Mouse (Mus musculus) E14TG2a.4 (cell line): Measurements from ENCODE around the gene Sox18.

Experiments
- H3K27me3 ChIP-seq: 2 replicates; pipeline ENCODE4 v1.6.1; 2014; ENCODE audit warnings: low read length, control low read depth; ENCODE audit not compliant: insufficient read depth
- H3K36me3 ChIP-seq: 2 replicates; pipeline ENCODE4 v1.6.1; 2014; ENCODE audit warnings: low read length, control low read depth; ENCODE audit not compliant: insufficient read depth
- H3K4me1 ChIP-seq: replicated peaks from 2 replicates; pipeline ENCODE4 v1.6.1; 2014; ENCODE audit warnings: low read depth, low read length, control low read depth
- H3K4me3 ChIP-seq: replicated peaks from 2 replicates; pipeline ENCODE4 v1.5.1; 2014; ENCODE audit warnings: mild to moderate bottlenecking, low read length
- H3K9me3 ChIP-seq: 2 replicates; pipeline ENCODE4 v1.6.1; 2014; ENCODE audit warnings: low read length, control low read depth
- CTCF ChIP-seq: conservative IDR thresholded peaks from 2 replicates; pipeline ENCODE4 v1.5.1; 2014; ENCODE audit warnings: low read length
- NANOG ChIP-seq: IDR thresholded peaks from 2 replicates; pipeline ENCODE4 v1.6.1; 2014; ENCODE audit warnings: borderline replicate concordance, low read length, mixed read lengths
- POU5F1 ChIP-seq: IDR thresholded peaks from 2 replicates; pipeline ENCODE4 v1.6.1; 2014; ENCODE audit warnings: low read length, borderline replicate concordance

Sox18 gene

GRCm38 (mm10) chr2:181677096-181677754, 5.8 kb upstream of the Sox18 start:
- peaks cover 74% of the 10 kb centered on the region for H3K4me1 ChIP-seq
- H3K4me3 ChIP-seq: peak overlapping the region; percentile 30
- no peaks in the 10 kb centered on the region for H3K36me3 ChIP-seq
- no peaks in the 10 kb centered on the region for H3K9me3 ChIP-seq
- peaks cover 47% of the 10 kb centered on the region for H3K27me3 ChIP-seq
- TF ChIP-seq NANOG: no peak
- no peak; the same call in 1 of the 2 replicates for TF ChIP-seq CTCF
- TF ChIP-seq POU5F1: no peak

- Histone ChIP-seq H3K4me1 (peaks cover 81% of the 10 kb centered on the region), H3K36me3 (no peaks in the 10 kb centered on the region), H3K27me3 (peaks cover 47% of the 10 kb centered on the region), H3K4me3 (no peak overlapping the region; the same call in 1 of the 2 replicates), H3K9me3 (no peaks in the 10 kb centered on the region)
- TF ChIP-seq NANOG: no peak
- no peak for TF ChIP-seq POU5F1
- TF ChIP-seq CTCF: no peak
Measured at GRCm38 (mm10) chr2:181676424-181676823, 5.0 kb upstream of the Sox18 start.

GRCm38 (mm10) chr2:181675454-181675853, 4.0 kb upstream of the Sox18 start:
- TF ChIP-seq POU5F1 (no peak), NANOG (no peak), CTCF (no peak)
- H3K4me3 ChIP-seq: peak overlapping the region; percentile 41; the same call in 1 of the 2 replicates
- peaks cover 47% of the 10 kb centered on the region for H3K27me3 ChIP-seq
- peaks cover 74% of the 10 kb centered on the region for H3K4me1 ChIP-seq
- no peaks in the 10 kb centered on the region for H3K36me3 ChIP-seq
- no peaks in the 10 kb centered on the region for H3K9me3 ChIP-seq

GRCm38 (mm10) chr2:181674934-181675333, 3.5 kb upstream of the Sox18 start:
- Histone ChIP-seq H3K9me3 (no peaks in the 10 kb centered on the region), H3K27me3 (peaks cover 50% of the 10 kb centered on the region), H3K36me3 (no peaks in the 10 kb centered on the region), H3K4me1 (peaks cover 78% of the 10 kb centered on the region), H3K4me3 (no peak overlapping the region)
- no peak for TF ChIP-seq CTCF
- TF ChIP-seq NANOG: no peak
- no peak for TF ChIP-seq POU5F1

- no peak for TF ChIP-seq POU5F1
- TF ChIP-seq CTCF: no peak
- no peak for TF ChIP-seq NANOG
- Histone ChIP-seq H3K4me3 (no peak overlapping the region), H3K27me3 (peaks cover 63% of the 10 kb centered on the region), H3K36me3 (no peaks in the 10 kb centered on the region), H3K9me3 (no peaks in the 10 kb centered on the region), H3K4me1 (peaks cover 70% of the 10 kb centered on the region)
Measured at GRCm38 (mm10) chr2:181673501-181673900, 2.1 kb upstream of the Sox18 start.

- peaks cover 72% of the 10 kb centered on the region for H3K27me3 ChIP-seq
- peaks cover 67% of the 10 kb centered on the region for H3K4me1 ChIP-seq
- TF ChIP-seq POU5F1 (no peak), CTCF (no peak), NANOG (no peak)
- H3K4me3 ChIP-seq: no peak overlapping the region
- no peaks in the 10 kb centered on the region for H3K36me3 ChIP-seq
- H3K9me3 ChIP-seq: no peaks in the 10 kb centered on the region
Measured at GRCm38 (mm10) chr2:181671984-181672383, 544 bp upstream of the Sox18 start.

GRCm38 (mm10) chr2:181670913-181671311, 528 bp downstream of the Sox18 start:
- Histone ChIP-seq H3K4me3 (peak overlapping the region; percentile 78), H3K9me3 (no peaks in the 10 kb centered on the region), H3K4me1 (peaks cover 56% of the 10 kb centered on the region), H3K36me3 (no peaks in the 10 kb centered on the region), H3K27me3 (peaks cover 72% of the 10 kb centered on the region)
- TF ChIP-seq NANOG (no peak), POU5F1 (no peak), CTCF (no peak)

GRCm38 (mm10) chr2:181670285-181670912, 1.0 kb downstream of the Sox18 start:
- H3K36me3 ChIP-seq: no peaks in the 10 kb centered on the region
- peak overlapping the region; percentile 78 for H3K4me3 ChIP-seq
- no peak for TF ChIP-seq POU5F1
- no peak for TF ChIP-seq CTCF
- TF ChIP-seq NANOG: no peak
- no peaks in the 10 kb centered on the region for H3K9me3 ChIP-seq
- H3K27me3 ChIP-seq: peaks cover 72% of the 10 kb centered on the region
- H3K4me1 ChIP-seq: peaks cover 51% of the 10 kb centered on the region
